Mouse (Mus musculus) liver, embryonic 15.5 days (tissue): Measurements from ENCODE around the gene Suz12. TPM values are rescaled to one million over a fixed set of nuclear protein-coding genes. Genes with fewer than 3 reads are reported as not detected.
A peak's percentile ranks its signal among the peaks of the same experiment; 100 is the strongest.
"Not testable (repeated sequence)": the region's sequence is repeated elsewhere in the genome, so short reads cannot be mapped to it uniquely, and the experiment has no call there.

Source experiments
- ATAC-seq: fragments of 200-750 bp; cut with Nextera tagmentation; 2 replicates; pipeline ENCODE4 v1.8.0; 2017; ENCODE audit warnings: moderate number of reproducible peaks, mild to moderate bottlenecking, moderate library complexity; ENCODE audit not compliant: insufficient read depth
- H3K27ac ChIP-seq: fragments of 300-500 bp; sonication (generic); replicated peaks from 2 replicates; pipeline ENCODE4 v1.5.1; 2015; ENCODE audit warnings: mild to moderate bottlenecking, inconsistent platforms
- H3K27me3 ChIP-seq: fragments of 300-500 bp; sonication (generic); 2 replicates; pipeline ENCODE4 v1.6.1; 2015; ENCODE audit warnings: mild to moderate bottlenecking, inconsistent platforms
- H3K36me3 ChIP-seq: fragments of 300-500 bp; sonication (generic); replicated peaks from 2 replicates; pipeline ENCODE4 v1.6.1; 2015; ENCODE audit warnings: moderate library complexity, mild to moderate bottlenecking, inconsistent platforms
- H3K4me1 ChIP-seq: fragments of 300-500 bp; sonication (generic); replicated peaks from 2 replicates; pipeline ENCODE4 v1.6.1; 2015; ENCODE audit warnings: inconsistent platforms
- H3K4me2 ChIP-seq: fragments of 300-500 bp; sonication (generic); 2 replicates; pipeline ENCODE4 v1.6.1; 2015; ENCODE audit warnings: moderate library complexity, mild to moderate bottlenecking, inconsistent platforms
- H3K4me3 ChIP-seq: fragments of 300-500 bp; sonication (generic); replicated peaks from 2 replicates; pipeline ENCODE4 v1.5.1; 2015; ENCODE audit warnings: mild to moderate bottlenecking, inconsistent platforms
- H3K9ac ChIP-seq: fragments of 300-500 bp; sonication (generic); 2 replicates; pipeline ENCODE4 v1.6.1; 2015; ENCODE audit warnings: moderate library complexity, mild to moderate bottlenecking, inconsistent platforms
- H3K9me3 ChIP-seq: fragments of 300-500 bp; sonication (generic); replicated peaks from 2 replicates; pipeline ENCODE4 v1.6.1; 2016; ENCODE audit warnings: inconsistent platforms
- WGBS: fragments of 180-500 bp; shearing (Covaris S2); methylation state at CpG from one replicate; pipeline ENCODE4 v1.1.7; 2015; ENCODE audit warnings: mixed read lengths; ENCODE audit not compliant: insufficient replicate concordance; 5-methylcytosine and 5-hydroxymethylcytosine counted together
- polyA plus RNA-seq: library from polyadenylated mRNA; unstranded; fragments of >200 nt; fragmentation: Nextera tagmentation; extraction: Ambion mirVana; gene quantifications from 2 replicates; pipeline ENCODE4 v1.2.1, GENCODE M21; 2015

The Suz12 gene
- polyA plus RNA-seq, 1 experiment from 2014 or later = 14.4 TPM

DNA sequence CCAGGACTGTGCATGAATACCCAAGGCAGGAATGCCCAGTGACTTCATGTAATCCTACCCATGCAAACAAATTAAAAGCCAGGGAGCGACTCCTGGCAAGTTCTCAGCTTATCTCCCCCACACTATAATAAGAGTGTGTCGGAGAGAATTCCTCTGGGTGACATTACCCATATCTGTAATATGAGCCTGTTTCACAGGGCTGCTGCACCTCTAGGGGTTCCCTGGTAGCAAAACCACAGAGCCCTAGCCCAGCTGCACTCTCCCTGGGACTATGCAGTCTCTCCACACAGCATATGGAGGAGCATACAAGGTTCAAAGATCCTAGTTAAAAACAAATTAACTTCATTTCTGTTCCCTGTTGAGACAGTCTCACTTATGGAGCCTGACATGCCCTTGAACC, 57.2 kb downstream of the Suz12 start:
- Histone ChIP-seq H3K27me3 (no peaks in the 10 kb centered on the region), H3K4me1 (no peaks in the 10 kb centered on the region), H3K9me3 (no peaks in the 10 kb centered on the region), H3K27ac (no peak overlapping the region), H3K9ac (no peak overlapping the region), H3K4me2 (no peak overlapping the region), H3K36me3 (peaks cover 93% of the 10 kb centered on the region), H3K4me3 (no peak overlapping the region)
- 63% methylated on average over 2 of the region's 2 CpGs for WGBS
- no peak for ATAC-seq

GRCm38 (mm10) chr11:80052456-80052855, 59.5 kb downstream of the Suz12 start:
- Histone ChIP-seq H3K27ac (no peak overlapping the region), H3K9ac (no peak overlapping the region), H3K4me1 (no peaks in the 10 kb centered on the region), H3K9me3 (no peaks in the 10 kb centered on the region), H3K4me3 (no peak overlapping the region), H3K36me3 (peaks cover 98% of the 10 kb centered on the region), H3K27me3 (no peaks in the 10 kb centered on the region), H3K4me2 (no peak overlapping the region)
- 81% methylated on average over 7 of the region's 7 CpGs for WGBS
- ATAC-seq = no peak

DNA sequence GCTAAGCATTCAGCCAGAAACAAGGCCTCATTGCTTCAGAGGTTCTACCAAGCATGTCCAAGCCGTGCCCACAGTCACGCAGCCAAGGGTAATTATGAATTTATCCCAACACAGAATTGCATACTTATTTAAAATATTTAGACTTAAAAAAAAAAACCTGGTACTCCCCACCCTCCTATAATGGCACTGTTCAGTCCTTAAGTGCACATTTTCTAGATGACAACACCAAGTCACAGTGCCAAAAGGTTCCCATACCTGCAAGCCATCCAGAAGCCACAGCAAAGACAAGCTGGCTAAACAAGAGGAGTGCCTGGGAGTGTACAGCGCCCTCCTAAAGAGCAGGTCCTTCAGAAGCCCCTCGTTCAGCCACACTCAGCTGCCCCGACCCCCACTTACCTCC, 60.3 kb downstream of the Suz12 start:
- no peak overlapping the region for H3K4me2 ChIP-seq
- 88% methylated on average over 5 of the region's 5 CpGs for WGBS
- H3K4me1 ChIP-seq = no peaks in the 10 kb centered on the region
- peaks cover 98% of the 10 kb centered on the region for H3K36me3 ChIP-seq
- H3K4me3 ChIP-seq = no peak overlapping the region
- H3K27me3 ChIP-seq = no peaks in the 10 kb centered on the region
- ATAC-seq = no peak
- H3K9ac ChIP-seq = no peak overlapping the region
- H3K27ac ChIP-seq = no peak overlapping the region
- no peaks in the 10 kb centered on the region for H3K9me3 ChIP-seq

DNA sequence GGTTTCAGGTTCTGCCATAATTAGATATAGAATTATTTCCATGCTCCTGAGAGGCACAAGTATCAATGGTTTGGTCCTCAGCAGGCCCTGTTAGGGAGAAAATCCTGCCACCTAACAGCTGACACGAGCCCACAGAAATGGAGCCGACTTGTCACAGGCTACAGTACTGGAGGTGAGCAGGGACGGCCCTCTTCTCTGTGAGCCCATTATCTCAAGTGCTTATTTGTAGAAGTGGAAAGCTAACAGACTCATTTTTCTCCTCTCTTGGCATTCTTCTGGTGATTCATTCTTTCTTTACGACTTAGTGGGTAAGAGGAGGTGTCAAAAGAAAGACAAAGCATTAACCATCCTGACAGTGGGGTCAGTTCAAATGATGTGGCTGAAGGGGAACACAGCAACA, 61.8 kb downstream of the Suz12 start:
- H3K36me3 ChIP-seq = peaks cover 98% of the 10 kb centered on the region
- H3K9me3 ChIP-seq = no peaks in the 10 kb centered on the region
- no peak overlapping the region for H3K4me2 ChIP-seq
- H3K4me1 ChIP-seq = no peaks in the 10 kb centered on the region
- H3K27me3 ChIP-seq = no peaks in the 10 kb centered on the region
- no peak overlapping the region for H3K9ac ChIP-seq
- no peak overlapping the region for H3K4me3 ChIP-seq
- ATAC-seq = no peak
- WGBS = 75% methylated on average over 4 of the region's 4 CpGs
- no peak overlapping the region for H3K27ac ChIP-seq

DNA sequence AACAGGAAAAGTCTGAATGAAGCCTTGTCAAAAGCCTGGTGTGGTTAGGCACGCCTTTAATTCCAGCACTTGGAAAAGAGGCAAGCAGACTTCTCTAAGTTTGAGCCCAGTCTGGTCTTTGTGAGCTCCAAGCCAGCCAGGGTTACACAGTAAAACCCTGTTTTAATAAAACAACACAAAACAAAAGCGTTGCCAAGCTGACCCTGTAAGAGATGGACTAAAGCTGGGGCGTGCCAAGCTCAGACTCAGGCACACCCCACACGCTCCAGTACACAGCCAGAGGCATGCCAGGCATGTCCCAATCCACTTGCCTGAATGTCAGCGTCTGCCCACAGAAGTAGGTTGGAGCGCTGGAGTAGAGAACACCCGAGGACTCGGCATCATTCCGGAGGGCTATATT, 63.2 kb downstream of the Suz12 start:
- Histone ChIP-seq H3K27me3 (no peaks in the 10 kb centered on the region), H3K27ac (no peak overlapping the region), H3K36me3 (peaks cover 98% of the 10 kb centered on the region), H3K9me3 (no peaks in the 10 kb centered on the region), H3K4me2 (no peak overlapping the region), H3K4me3 (no peak overlapping the region), H3K9ac (no peak overlapping the region), H3K4me1 (no peaks in the 10 kb centered on the region)
- 92% methylated on average over 9 of the region's 9 CpGs for WGBS
- ATAC-seq = no peak

DNA sequence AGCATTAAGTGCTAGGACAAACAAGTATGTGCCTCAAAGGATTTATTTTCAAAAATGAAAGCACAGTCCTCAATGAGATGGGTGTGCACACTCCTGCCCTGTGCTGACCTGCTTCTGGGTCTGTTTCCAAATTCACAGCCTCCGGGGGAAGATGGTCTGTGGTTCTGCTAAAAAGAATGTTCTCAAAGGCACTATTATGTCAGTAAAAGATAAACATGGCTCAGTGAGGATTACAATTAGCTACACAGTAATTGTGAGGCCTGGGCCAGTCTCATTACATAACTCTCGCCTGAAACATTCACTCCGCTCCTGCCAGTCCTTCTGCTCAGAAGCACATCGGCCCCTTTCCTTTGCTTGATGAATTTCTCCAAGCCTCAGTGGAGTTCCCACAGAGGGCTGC, 69.3 kb downstream of the Suz12 start:
- ATAC-seq = no peak
- no peaks in the 10 kb centered on the region for H3K27me3 ChIP-seq
- no peak overlapping the region for H3K27ac ChIP-seq
- H3K9ac ChIP-seq = no peak overlapping the region
- H3K4me3 ChIP-seq = no peak overlapping the region
- WGBS = 88% methylated on average over 4 of the region's 4 CpGs
- no peak overlapping the region for H3K4me2 ChIP-seq
- peaks cover 94% of the 10 kb centered on the region for H3K36me3 ChIP-seq
- no peaks in the 10 kb centered on the region for H3K4me1 ChIP-seq
- H3K9me3 ChIP-seq = no peaks in the 10 kb centered on the region

- H3K4me3 ChIP-seq, H3K27me3 ChIP-seq, ATAC-seq, H3K4me2 ChIP-seq, H3K9ac ChIP-seq, H3K9me3 ChIP-seq, H3K27ac ChIP-seq: not testable (repeated sequence)
- peaks cover 79% of the 10 kb centered on the region for H3K36me3 ChIP-seq
- H3K4me1 ChIP-seq = peaks cover 30% of the 10 kb centered on the region
- WGBS = 69% methylated on average over 4 of the region's 4 CpGs
Measured at GRCm38 (mm10) chr11:80066373-80066772, 73.5 kb downstream of the Suz12 start.

GRCm38 (mm10) chr11:80067558-80067957, 74.7 kb downstream of the Suz12 start:
- Histone ChIP-seq H3K4me2 (no peak overlapping the region), H3K36me3 (peaks cover 70% of the 10 kb centered on the region), H3K27ac (peak overlapping the region; percentile 30; the same call in 1 of the 2 replicates), H3K9ac (no peak overlapping the region), H3K4me1 (peaks cover 34% of the 10 kb centered on the region), H3K4me3 (no peak overlapping the region), H3K9me3 (no peaks in the 10 kb centered on the region), H3K27me3 (no peaks in the 10 kb centered on the region)
- WGBS = 49% methylated on average over 5 of the region's 5 CpGs
- ATAC-seq = no peak

DNA sequence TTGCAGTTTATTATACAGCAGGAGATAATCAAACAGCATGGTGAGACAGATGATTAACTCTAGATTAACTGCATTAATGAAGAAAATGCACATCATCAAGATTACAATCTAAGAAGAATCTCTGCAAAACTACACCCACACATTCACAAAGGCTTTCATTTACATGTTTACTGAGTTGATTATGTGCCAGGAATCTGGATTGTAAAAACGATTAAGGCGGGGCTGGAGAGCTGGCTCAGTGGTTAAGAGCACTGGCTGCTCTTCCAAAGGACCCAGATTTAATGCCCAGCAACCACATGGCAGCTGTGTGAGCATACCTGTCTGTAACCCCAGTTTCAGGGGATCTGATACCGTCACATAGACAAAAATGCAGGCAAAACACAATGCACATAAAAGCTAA, 76.9 kb downstream of the Suz12 start:
- ATAC-seq = no peak
- H3K9me3 ChIP-seq = no peaks in the 10 kb centered on the region
- H3K4me3 ChIP-seq = no peak overlapping the region
- no peaks in the 10 kb centered on the region for H3K27me3 ChIP-seq
- no peak overlapping the region for H3K27ac ChIP-seq
- no peak overlapping the region for H3K9ac ChIP-seq
- H3K4me1 ChIP-seq = peaks cover 53% of the 10 kb centered on the region
- peaks cover 66% of the 10 kb centered on the region for H3K36me3 ChIP-seq
- WGBS = 74% methylated on average over 3 of the region's 3 CpGs
- H3K4me2 ChIP-seq = no peak overlapping the region

DNA sequence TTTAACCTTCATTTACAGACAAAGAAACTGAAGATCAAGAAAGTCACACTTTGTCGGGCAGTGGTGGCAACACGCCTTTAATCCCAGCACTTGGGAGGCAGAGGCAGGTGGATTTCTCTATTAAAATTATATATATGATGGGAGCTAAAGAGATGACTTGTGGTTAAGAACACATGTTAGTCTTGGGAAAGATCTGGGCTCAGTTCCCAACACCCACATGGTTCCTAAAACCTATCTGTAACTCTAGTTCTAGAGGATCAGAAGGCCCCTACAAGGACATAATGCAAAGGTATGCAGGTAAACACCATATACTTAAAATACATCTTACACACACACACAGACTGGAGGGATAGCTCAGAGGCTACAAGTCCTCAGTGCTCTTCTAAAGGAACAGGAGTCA, 78.1 kb downstream of the Suz12 start:
- Histone ChIP-seq H3K27me3 (no peaks in the 10 kb centered on the region), H3K4me2 (no peak overlapping the region), H3K9me3 (no peaks in the 10 kb centered on the region), H3K27ac (peak overlapping the region; percentile 26; the same call in 1 of the 2 replicates), H3K4me3 (no peak overlapping the region), H3K4me1 (peaks cover 65% of the 10 kb centered on the region), H3K36me3 (peaks cover 65% of the 10 kb centered on the region), H3K9ac (no peak overlapping the region)
- WGBS = 86% methylated on average over 2 of the region's 2 CpGs
- ATAC-seq = no peak

- Histone ChIP-seq H3K27me3 (no peaks in the 10 kb centered on the region), H3K4me2 (0 out of 2 replicates have a peak overlapping the region, but pooled peaks have one; percentile 14), H3K4me1 (peaks cover 72% of the 10 kb centered on the region), H3K9ac (no peak overlapping the region), H3K4me3 (no peak overlapping the region), H3K27ac (0 out of 2 replicates have a peak overlapping the region, but pooled peaks have one; percentile 11), H3K9me3 (no peaks in the 10 kb centered on the region), H3K36me3 (peaks cover 64% of the 10 kb centered on the region)
- WGBS = 24% methylated on average over 3 of the region's 3 CpGs
- no peak for ATAC-seq
Measured at GRCm38 (mm10) chr11:80072365-80072764, 79.5 kb downstream of the Suz12 start.

DNA sequence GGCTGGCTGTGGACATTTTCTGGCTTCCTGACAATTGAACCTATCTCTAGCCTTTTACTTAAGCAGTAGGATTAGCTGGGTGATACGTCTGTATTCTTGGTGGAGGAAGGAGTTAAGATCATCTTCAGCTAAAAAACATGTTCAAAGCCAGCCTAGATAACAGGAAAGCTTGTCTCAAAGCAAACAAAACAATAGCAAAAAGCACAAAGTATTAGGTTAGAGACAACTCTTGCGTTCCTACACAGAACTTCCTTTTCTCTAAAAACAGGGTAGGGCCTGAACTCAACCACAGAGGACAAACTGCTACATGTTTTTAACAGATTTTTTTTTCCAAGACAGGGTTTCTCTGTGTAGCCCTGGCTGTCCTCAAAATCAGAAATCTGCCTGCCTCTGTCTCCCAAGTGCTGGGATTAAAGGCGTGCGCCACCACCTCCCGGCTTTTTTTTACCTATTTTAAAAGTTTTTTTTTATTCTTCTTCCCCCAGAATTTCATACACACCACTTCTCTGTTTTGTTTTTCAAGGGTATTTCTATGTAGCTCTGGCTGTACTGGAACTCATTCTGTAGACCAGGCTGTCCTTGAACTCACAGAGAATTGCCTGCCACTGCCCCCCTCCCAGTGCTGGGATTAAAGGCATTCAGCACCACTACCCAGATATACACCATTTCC, 82.8 kb downstream of the Suz12 start:
- no peaks in the 10 kb centered on the region for H3K9me3 ChIP-seq
- H3K4me1 ChIP-seq = peaks cover 71% of the 10 kb centered on the region
- peak overlapping the region; percentile 55; the same call in 1 of the 2 replicates for H3K27ac ChIP-seq
- no peak overlapping the region for H3K4me2 ChIP-seq
- H3K27me3 ChIP-seq = no peaks in the 10 kb centered on the region
- ATAC-seq = no peak
- peaks cover 54% of the 10 kb centered on the region for H3K36me3 ChIP-seq
- no peak overlapping the region for H3K4me3 ChIP-seq
- 69% methylated on average over 5 of the region's 5 CpGs for WGBS
- H3K9ac ChIP-seq = no peak overlapping the region
